Mouse (Mus musculus): ENCODE measurements around the gene Fam207a. TPM values are rescaled to one million over a fixed set of nuclear protein-coding genes. Genes with fewer than 3 reads are reported as not detected.

Gene Fam207a
- polyA plus RNA-seq, 1 experiment from 2014 or later, result 23.0 TPM

DNA sequence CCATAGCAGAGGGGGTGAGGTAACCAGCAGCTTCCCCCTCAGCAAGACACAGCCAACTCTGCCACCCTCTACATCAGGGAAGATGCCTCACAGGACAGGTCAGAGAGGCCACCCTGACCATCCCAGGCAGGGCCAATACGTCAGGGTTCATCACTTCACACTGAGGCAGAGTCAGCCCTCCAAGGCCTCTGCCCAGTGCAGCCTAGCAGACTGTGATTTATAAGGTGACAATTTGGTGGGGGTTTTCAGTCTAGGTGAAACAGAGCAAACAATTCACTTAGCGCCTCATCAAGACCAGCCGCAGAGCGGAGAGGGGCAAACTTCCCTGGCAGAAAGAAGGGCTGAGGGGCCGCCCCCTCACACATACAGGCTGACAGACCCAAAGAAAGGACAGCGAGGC is 17.3 kb downstream of the Fam207a start:
- Histone ChIP-seq H3K9me3 (ENCODE audit: control insufficient read depth, low read length) (peaks cover under 1% of the 10 kb centered on the region; the same call in 1 of the 2 replicates), H3K36me3 (ENCODE audit: control insufficient read depth, insufficient read depth, low read length) (peaks cover 78% of the 10 kb centered on the region), H3K27me3 (ENCODE audit: control insufficient read depth, insufficient read depth, low read length) (no peaks in the 10 kb centered on the region), H3K4me3 (ENCODE audit: control insufficient read depth in 1 of 2, insufficient read depth in 1 of 2, low read depth in 1 of 2, low read length in 2 of 2) (no peak overlapping the region), H3K27ac (replicated peaks in 1 of 2; ENCODE audit: control insufficient read depth in 1 of 2, insufficient read depth in 1 of 2, low read depth in 2 of 2, low read length in 2 of 2) (no peak overlapping the region), H3K4me2 (ENCODE audit: low read length) (no peak overlapping the region), H3K4me1 (ENCODE audit: control insufficient read depth in 2 of 2, insufficient read depth in 2 of 2, low read length in 2 of 2) (no peaks in the 10 kb centered on the region; a peak in 1 of 4 replicates), H3K9ac (ENCODE audit: low read length) (peak overlapping the region; percentile 34; the same call in 1 of the 2 replicates)
- 77% methylated on average over 6 of the region's 6 CpGs for WGBS
- ATAC-seq (ENCODE audit: insufficient number of reproducible peaks, insufficient read depth, low FRiP score, low read depth), result no peak

DNA sequence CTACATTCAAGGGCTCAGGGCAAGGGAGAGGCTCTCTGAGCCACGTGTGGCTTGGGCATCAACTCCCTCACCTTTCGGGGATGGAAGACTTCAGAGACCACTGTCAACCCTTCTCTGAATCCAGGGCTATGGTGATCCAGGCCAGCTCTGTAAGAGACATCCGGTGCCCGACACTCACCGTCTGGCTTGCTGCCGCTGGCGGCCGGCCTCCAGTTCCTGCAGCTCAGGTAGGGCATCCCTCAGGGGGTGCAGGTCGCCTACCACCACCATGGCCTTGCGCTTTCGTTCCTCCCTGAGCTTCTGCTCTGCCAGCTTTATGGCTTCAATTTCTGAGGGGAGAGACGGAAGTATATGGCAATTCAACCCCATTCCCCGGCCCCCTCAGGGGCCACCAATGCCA is 18.4 kb downstream of the Fam207a start:
- Histone ChIP-seq H3K4me2 (ENCODE audit: low read length) (no peak overlapping the region), H3K4me3 (ENCODE audit: control insufficient read depth in 1 of 2, insufficient read depth in 1 of 2, low read depth in 1 of 2, low read length in 2 of 2) (no peak overlapping the region), H3K4me1 (ENCODE audit: control insufficient read depth in 2 of 2, insufficient read depth in 2 of 2, low read length in 2 of 2) (no peaks in the 10 kb centered on the region; a peak in 1 of 4 replicates), H3K27ac (replicated peaks in 1 of 2; ENCODE audit: control insufficient read depth in 1 of 2, insufficient read depth in 1 of 2, low read depth in 2 of 2, low read length in 2 of 2) (no peak overlapping the region), H3K36me3 (ENCODE audit: control insufficient read depth, insufficient read depth, low read length) (peaks cover 74% of the 10 kb centered on the region), H3K9ac (ENCODE audit: low read length) (no peak overlapping the region), H3K27me3 (ENCODE audit: control insufficient read depth, insufficient read depth, low read length) (no peaks in the 10 kb centered on the region), H3K9me3 (ENCODE audit: control insufficient read depth, low read length) (peaks cover 6% of the 10 kb centered on the region; the same call in 1 of the 2 replicates)
- 89% methylated on average over 13 of the region's 13 CpGs for WGBS
- ATAC-seq (ENCODE audit: insufficient number of reproducible peaks, insufficient read depth, low FRiP score, low read depth), result no peak

GRCm38 (mm10) chr10:77492885-77493284 is 22.7 kb downstream of the Fam207a start:
- H3K4me2 ChIP-seq (ENCODE audit: low read length), result no peak overlapping the region
- no peak for ATAC-seq (ENCODE audit: insufficient number of reproducible peaks, insufficient read depth, low FRiP score, low read depth)
- WGBS, result 98% methylated on average over 3 of the region's 3 CpGs

DNA sequence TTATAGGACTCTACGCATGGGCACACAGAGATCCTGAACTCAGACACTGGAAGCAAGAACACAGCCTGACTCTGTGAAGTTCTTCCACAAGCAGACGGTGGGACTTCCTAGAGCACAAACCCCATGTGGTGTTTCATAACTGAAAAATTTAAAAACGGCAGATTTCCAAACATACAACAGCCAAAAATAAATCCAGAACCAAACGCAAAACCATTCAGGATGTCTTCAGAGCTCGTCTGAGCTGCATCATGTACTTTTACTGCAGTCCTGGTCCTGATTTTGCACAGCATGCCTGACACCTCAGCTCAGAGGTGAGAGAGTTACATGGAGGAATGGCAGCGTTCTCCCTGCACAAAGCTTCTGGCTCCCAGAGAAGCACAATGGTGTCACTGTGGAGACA is 24.0 kb downstream of the Fam207a start:
- H3K4me3 ChIP-seq (ENCODE audit: control insufficient read depth in 1 of 2, insufficient read depth in 1 of 2, low read depth in 1 of 2, low read length in 2 of 2), result no peak overlapping the region
- H3K4me2 ChIP-seq (ENCODE audit: low read length), result no peak overlapping the region
- ATAC-seq (ENCODE audit: insufficient number of reproducible peaks, insufficient read depth, low FRiP score, low read depth), result no peak
- 90% methylated on average over 6 of the region's 6 CpGs for WGBS
- no peaks in the 10 kb centered on the region for H3K4me1 ChIP-seq (ENCODE audit: control insufficient read depth in 2 of 2, insufficient read depth in 2 of 2, low read length in 2 of 2)
- H3K36me3 ChIP-seq (ENCODE audit: control insufficient read depth, insufficient read depth, low read length), result peaks cover 81% of the 10 kb centered on the region
- H3K9me3 ChIP-seq (ENCODE audit: control insufficient read depth, low read length), result peaks cover 6% of the 10 kb centered on the region; the same call in 1 of the 2 replicates
- no peaks in the 10 kb centered on the region for H3K27me3 ChIP-seq (ENCODE audit: control insufficient read depth, insufficient read depth, low read length)
- no peak overlapping the region for H3K9ac ChIP-seq (ENCODE audit: low read length)
- no peak overlapping the region for H3K27ac ChIP-seq (replicated peaks in 1 of 2; ENCODE audit: control insufficient read depth in 1 of 2, insufficient read depth in 1 of 2, low read depth in 2 of 2, low read length in 2 of 2)

More at GRCm38 (mm10) chr10:77492885-77493284, 22.7 kb downstream of the Fam207a start:
- no peaks in the 10 kb centered on the region for H3K4me1 ChIP-seq (ENCODE audit: control insufficient read depth in 2 of 2, insufficient read depth in 2 of 2, low read length in 2 of 2)
- H3K9ac ChIP-seq (ENCODE audit: low read length), result no peak overlapping the region
- peaks cover 80% of the 10 kb centered on the region for H3K36me3 ChIP-seq (ENCODE audit: control insufficient read depth, insufficient read depth, low read length)
- H3K4me3 ChIP-seq (ENCODE audit: control insufficient read depth in 1 of 2, insufficient read depth in 1 of 2, low read depth in 1 of 2, low read length in 2 of 2), result no peak overlapping the region
- H3K27ac ChIP-seq (replicated peaks in 1 of 2; ENCODE audit: control insufficient read depth in 1 of 2, insufficient read depth in 1 of 2, low read depth in 2 of 2, low read length in 2 of 2), result no peak overlapping the region
- peaks cover 6% of the 10 kb centered on the region; the same call in 1 of the 2 replicates for H3K9me3 ChIP-seq (ENCODE audit: control insufficient read depth, low read length)
- no peaks in the 10 kb centered on the region for H3K27me3 ChIP-seq (ENCODE audit: control insufficient read depth, insufficient read depth, low read length)

- no peak overlapping the region for H3K4me2 ChIP-seq (ENCODE audit: low read length)
- peaks cover 50% of the 10 kb centered on the region for H3K36me3 ChIP-seq (ENCODE audit: control insufficient read depth, insufficient read depth, low read length)
- H3K4me1 ChIP-seq (ENCODE audit: control insufficient read depth in 2 of 2, insufficient read depth in 2 of 2, low read length in 2 of 2), result peaks cover 24 to 31% of the 10 kb centered on the region in 2 experiments
- no peak overlapping the region for H3K9ac ChIP-seq (ENCODE audit: low read length)
- peaks cover 5% of the 10 kb centered on the region; the same call in 1 of the 2 replicates for H3K9me3 ChIP-seq (ENCODE audit: control insufficient read depth, low read length)
- no peak overlapping the region for H3K27ac ChIP-seq (replicated peaks in 1 of 2; ENCODE audit: control insufficient read depth in 1 of 2, insufficient read depth in 1 of 2, low read depth in 2 of 2, low read length in 2 of 2)
- H3K4me3 ChIP-seq (ENCODE audit: control insufficient read depth in 1 of 2, insufficient read depth in 1 of 2, low read depth in 1 of 2, low read length in 2 of 2), result no peak overlapping the region
- no peak for ATAC-seq (ENCODE audit: insufficient number of reproducible peaks, insufficient read depth, low FRiP score, low read depth)
- 94% methylated on average over 7 of the region's 7 CpGs for WGBS
- no peaks in the 10 kb centered on the region for H3K27me3 ChIP-seq (ENCODE audit: control insufficient read depth, insufficient read depth, low read length)
These were observed 27.4 kb downstream of the Fam207a start for GRCm38 (mm10) chr10:77488168-77488567.

- H3K27me3 ChIP-seq (ENCODE audit: control insufficient read depth, insufficient read depth, low read length), result no peaks in the 10 kb centered on the region
- no peak overlapping the region for H3K27ac ChIP-seq (replicated peaks in 1 of 2; ENCODE audit: control insufficient read depth in 1 of 2, insufficient read depth in 1 of 2, low read depth in 2 of 2, low read length in 2 of 2)
- no peak overlapping the region for H3K9ac ChIP-seq (ENCODE audit: low read length)
- no peak overlapping the region for H3K4me3 ChIP-seq (ENCODE audit: control insufficient read depth in 1 of 2, insufficient read depth in 1 of 2, low read depth in 1 of 2, low read length in 2 of 2)
- H3K9me3 ChIP-seq (ENCODE audit: control insufficient read depth, low read length), result no peaks in the 10 kb centered on the region
- no peak overlapping the region for H3K4me2 ChIP-seq (ENCODE audit: low read length)
- H3K36me3 ChIP-seq (ENCODE audit: control insufficient read depth, insufficient read depth, low read length), result peaks cover 41% of the 10 kb centered on the region
- 69% methylated on average over 3 of the region's 3 CpGs for WGBS
- no peak for ATAC-seq (ENCODE audit: insufficient number of reproducible peaks, insufficient read depth, low FRiP score, low read depth)
- peaks cover 28 to 35% of the 10 kb centered on the region in 2 experiments for H3K4me1 ChIP-seq (ENCODE audit: control insufficient read depth in 2 of 2, insufficient read depth in 2 of 2, low read length in 2 of 2)
These were observed 29.8 kb downstream of the Fam207a start for GRCm38 (mm10) chr10:77485786-77486185.

DNA sequence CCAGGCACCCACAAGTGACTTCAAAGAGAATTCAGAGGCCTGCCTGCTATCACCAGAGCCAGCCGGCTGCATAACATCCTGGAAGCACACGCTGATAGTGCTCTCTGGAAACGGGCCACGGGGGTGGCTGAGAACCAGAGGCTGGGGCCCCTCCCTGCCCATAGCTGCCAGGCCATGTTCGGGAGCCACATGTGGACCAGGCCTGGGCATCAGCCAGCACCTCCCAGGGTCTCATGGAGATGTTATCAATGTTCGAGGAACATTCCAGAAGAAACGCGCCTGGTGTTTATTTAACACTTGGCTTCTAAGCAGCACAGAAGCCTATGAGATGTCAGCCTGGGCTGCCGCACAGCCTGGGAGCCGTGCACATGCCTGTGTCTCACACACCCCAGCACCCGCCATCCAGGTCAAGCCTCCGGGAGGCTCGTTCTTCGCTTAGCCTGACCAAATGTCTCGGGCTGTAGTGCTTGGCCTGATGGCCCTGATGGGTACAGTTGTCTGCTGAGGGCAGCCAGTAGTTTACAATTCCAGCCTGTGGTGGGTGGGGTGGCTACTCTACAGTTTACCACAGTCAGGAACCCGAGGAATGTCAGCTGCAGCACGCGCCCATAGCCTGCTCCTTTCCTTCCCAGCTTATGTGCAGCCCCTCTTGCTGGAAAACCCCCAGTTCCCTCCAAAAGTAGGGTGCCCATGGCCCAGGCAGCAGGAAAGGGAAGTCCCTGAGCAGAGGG is 31.2 kb downstream of the Fam207a start:
- WGBS, result 5% methylated on average over 18 of the region's 18 CpGs
- no peaks in the 10 kb centered on the region for H3K27me3 ChIP-seq (ENCODE audit: control insufficient read depth, insufficient read depth, low read length)
- peaks cover 29% of the 10 kb centered on the region for H3K36me3 ChIP-seq (ENCODE audit: control insufficient read depth, insufficient read depth, low read length)
- peak; percentile 84 for ATAC-seq (ENCODE audit: insufficient number of reproducible peaks, insufficient read depth, low FRiP score, low read depth)
- peak overlapping the region; percentile 32 for H3K4me2 ChIP-seq (ENCODE audit: low read length)
- H3K9me3 ChIP-seq (ENCODE audit: control insufficient read depth, low read length), result no peaks in the 10 kb centered on the region
- no peak overlapping the region for H3K4me3 ChIP-seq (ENCODE audit: control insufficient read depth in 1 of 2, insufficient read depth in 1 of 2, low read depth in 1 of 2, low read length in 2 of 2)
- 0 out of 2 replicates have a peak overlapping the region, but pooled peaks have one; percentile 2 for H3K9ac ChIP-seq (ENCODE audit: low read length)
- H3K27ac ChIP-seq (replicated peaks in 1 of 2; ENCODE audit: control insufficient read depth in 1 of 2, insufficient read depth in 1 of 2, low read depth in 2 of 2, low read length in 2 of 2), result peak overlapping the region; percentile 42 to 74
- H3K4me1 ChIP-seq (ENCODE audit: control insufficient read depth in 2 of 2, insufficient read depth in 2 of 2, low read length in 2 of 2), result peaks cover 35% of the 10 kb centered on the region in 2 experiments
